Mouse (Mus musculus): ENCODE results near the gene Rint1.

Gene Rint1

GRCm38 (mm10) chr5:23787536-23788389, at the start of gene Rint1:
Rint1 (plus strand) TSS chr5:23787711.
- peak; percentile 96 to 98 for DNase-seq

GRCm38 (mm10) chr5:23743261-23743660, 44.2 kb upstream of the Rint1 start:
- no peak for DNase-seq

GRCm38 (mm10) chr5:23749882-23750281, 37.6 kb upstream of the Rint1 start:
- no peak for DNase-seq

- no peak for DNase-seq
Measured at GRCm38 (mm10) chr5:23755591-23755990, 31.9 kb upstream of the Rint1 start.

GRCm38 (mm10) chr5:23756368-23756767, 31.1 kb upstream of the Rint1 start:
- no peak for DNase-seq

- peak; percentile 13 to 68 for DNase-seq
Measured at GRCm38 (mm10) chr5:23758633-23759032, 28.9 kb upstream of the Rint1 start.

GRCm38 (mm10) chr5:23762531-23762930, 25.0 kb upstream of the Rint1 start:
- no peak for DNase-seq

GRCm38 (mm10) chr5:23764557-23764956, 23.0 kb upstream of the Rint1 start:
- DNase-seq: no peak

GRCm38 (mm10) chr5:23771105-23771504, 16.4 kb upstream of the Rint1 start:
- no peak for DNase-seq

GRCm38 (mm10) chr5:23774186-23774585, 13.3 kb upstream of the Rint1 start:
- DNase-seq: no peak

DNA sequence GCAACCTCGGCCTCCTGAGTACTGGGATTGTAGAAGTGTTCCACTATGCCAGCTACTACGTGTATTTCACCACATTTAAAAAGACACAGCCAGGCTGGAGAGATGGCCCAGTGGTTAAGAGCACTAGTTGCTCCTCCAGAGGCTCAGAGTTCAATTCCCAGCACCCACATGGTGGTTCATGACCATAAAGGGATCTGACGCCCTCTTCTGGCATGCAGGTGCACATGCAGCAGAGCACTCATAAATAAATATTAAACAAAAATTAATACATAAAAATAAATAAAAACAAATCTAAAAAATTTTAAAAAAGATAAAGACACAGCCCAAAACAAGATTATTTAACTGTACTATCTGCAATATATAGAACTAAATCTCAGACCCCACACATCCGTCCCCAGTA, 7.0 kb upstream of the Rint1 start:
- DNase-seq: no peak

GRCm38 (mm10) chr5:23781172-23781571, 6.3 kb upstream of the Rint1 start:
- DNase-seq: peak; percentile 8 to 20

- DNase-seq: peak in 1 of 2 experiments; percentile 13
Measured at GRCm38 (mm10) chr5:23782051-23782810, 5.3 kb upstream of the Rint1 start.

DNA sequence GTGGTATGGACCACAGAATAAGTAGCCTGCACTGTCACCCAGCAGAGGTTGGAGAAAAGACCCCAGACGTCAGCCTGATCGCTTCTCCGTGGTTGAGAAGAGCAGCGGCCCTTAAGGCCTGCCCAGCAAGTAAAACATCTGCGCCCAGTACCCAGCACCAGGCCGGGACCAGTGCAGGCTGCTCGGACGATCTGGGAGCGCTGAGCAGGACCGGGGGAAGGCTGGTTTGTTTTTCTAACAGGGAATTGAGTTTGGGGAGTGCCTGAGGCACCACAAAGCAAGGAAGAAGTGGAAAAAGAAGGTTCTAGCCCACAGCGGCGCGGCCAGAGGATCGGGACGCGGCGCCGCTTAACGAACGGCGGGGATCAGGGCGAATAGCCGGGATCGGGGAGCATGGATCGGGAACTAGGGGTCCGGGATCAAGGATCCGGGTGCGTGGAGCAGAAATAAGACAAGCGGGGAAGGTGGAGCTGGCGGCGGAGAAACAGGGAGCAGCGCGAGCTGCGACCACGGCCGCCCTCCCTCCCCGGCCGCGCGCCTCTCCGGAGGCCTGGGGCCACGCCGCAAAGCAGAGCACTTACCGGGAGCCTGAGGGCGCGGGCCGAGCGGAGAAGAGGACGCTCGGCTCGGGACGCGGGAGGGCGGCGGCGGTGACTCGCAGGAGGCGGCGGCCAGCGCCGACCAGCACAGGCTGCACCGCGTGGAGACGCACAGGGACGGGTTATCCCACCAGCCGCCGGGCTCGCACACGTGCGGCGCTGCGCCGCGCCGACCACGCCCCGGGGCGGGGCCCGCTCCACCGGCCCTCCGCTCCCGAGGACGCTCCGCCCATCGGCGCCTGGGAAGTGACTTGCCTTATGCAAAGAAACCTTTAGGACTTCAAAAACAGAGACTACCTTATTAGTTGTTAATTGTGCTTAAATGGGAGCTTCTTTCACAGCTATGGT, 4.3 kb upstream of the Rint1 start, which contains the start of gene Pus7:
Gene Pus7 (minus strand): TSS at position 781 of the 947 bp plus-strand sequence.
- peak; percentile 90 to 96 for DNase-seq

DNA sequence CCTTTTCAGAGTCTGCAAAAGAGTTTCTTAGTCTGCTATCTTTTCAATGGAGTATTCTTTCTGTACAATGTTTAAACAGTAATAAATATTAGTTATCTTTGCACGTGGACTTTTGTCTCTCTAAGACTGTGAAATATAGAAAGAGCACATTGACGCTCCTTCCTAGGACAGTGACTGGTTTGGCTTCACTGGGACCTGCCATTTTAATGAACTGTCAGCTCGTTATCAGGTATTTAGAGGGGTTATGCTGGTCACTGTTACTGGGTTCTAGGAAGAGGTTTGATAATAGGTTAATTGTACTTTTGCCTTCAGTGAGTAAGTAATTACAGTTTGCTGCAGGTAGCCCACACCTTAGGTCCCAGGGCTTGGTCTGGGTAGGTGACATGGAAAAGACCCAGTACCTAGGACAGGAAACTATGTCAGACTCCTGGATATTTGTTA, 899 bp downstream of the Rint1 start:
- no peak for DNase-seq

DNA sequence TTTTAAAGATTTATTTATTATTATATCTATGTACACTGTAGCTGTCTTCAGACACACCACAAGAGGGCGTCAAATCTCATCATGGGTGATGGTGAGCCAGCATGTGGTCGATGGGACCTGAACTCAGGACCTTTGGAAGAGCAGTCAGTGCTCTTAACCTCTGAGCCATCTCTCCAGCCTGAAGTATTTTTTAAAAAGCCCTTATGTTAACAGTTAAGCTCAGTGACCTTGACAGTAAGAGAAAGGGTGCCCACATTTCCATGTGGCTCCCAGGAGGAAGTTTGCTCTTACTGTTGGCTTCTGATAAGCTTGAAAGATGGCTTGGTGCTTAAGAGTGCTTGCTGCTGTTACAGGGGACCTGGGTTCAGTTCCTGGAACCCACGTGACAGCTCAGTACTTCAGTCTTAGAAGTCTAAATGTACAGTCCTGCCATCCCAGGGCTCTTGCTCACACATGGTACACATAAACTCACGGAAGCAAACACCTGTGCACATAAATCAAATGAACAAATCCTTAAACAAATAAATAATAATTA, 1.6 kb downstream of the Rint1 start:
- DNase-seq: no peak

DNA sequence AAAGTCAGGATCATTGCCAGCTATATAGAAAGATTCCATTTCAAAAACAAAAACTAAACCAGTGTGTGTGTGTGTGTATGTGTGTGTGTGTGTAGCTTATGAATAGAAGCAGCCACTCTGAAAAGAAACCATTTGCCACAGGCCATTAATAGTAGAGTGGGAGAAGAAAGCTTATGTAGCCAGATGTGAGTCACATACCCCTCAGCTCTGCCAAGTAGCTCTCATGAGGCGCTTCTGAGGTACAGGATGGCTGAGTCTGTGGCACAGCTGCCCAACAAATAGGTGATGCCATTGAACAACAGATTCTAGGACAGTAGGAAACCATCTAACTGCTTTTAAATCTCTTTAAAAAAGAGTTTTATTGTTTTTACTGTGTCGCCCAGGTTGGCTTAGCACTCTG, 5.2 kb downstream of the Rint1 start:
- DNase-seq: no peak

DNA sequence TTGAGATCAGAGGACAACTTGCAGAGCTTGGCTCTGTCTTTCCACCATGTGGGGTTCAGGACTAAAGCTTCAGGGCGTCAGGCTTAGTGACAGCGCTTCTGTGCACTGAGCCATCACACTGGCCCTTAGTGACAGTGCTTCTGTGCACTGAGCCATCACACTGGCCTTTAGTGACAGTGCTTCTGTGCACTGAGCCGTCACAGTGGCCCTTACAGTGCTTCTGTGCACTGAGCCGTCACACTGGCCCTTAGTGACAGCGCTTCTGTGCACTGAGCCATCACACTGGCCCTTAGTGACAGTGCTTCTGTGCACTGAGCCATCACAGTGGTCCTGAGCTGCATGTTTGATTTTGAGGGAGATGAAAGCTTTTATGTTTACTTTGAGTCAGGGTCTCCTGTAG, 27.3 kb downstream of the Rint1 start:
- DNase-seq: peak in 1 of 2 experiments; percentile 3

DNA sequence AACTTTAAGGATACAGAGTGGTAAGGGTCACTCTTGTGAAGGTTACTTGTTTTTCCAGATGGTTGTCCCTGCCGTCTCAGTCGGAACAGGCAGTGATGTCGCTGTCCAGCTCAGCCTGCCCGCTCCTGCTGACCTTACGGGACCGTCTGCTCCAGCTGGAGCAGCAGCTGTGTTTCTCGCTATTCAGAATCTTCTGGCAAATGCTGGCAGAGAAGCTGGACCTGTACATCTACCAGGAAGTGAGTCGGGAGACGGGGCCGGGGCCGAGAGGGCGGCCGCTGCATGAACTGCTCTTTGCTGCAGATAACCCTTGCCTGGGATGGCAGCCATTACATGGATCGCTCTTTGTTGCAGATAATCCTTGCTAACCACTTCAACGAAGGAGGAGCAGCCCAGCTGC, 29.2 kb downstream of the Rint1 start:
- no peak for DNase-seq

GRCm38 (mm10) chr5:23822306-23822705, 34.8 kb downstream of the Rint1 start:
- no peak for DNase-seq

DNA sequence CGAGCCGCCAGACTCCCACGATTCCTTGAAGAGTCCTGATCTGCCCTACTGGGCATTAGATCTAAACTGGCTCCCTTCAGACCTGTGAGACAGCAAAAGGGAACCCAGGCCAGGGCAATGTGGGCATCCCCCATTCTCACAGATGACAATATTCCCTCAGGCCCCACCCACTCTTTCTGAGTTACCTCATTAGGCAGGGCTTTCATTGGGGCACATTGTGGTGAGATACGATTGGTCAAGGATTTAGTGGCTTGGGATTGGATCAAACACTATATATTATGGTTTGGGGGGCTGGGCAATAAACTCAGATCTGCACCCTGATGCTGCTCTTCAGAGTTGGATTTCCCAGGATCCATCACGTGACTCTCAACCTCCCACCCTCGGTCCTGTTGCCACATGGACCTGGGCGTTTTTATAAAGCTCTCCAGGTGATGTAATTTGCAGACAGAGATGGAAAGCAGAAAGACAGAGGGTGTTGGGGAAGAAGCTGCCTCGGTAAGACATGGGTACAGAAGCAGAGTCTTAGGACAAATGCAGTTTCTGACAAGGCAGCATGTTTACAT, 36.7 kb downstream of the Rint1 start:
- DNase-seq: no peak

All from kidney, postnatal 36 days (tissue).